Mouse (Mus musculus) thymus, adult 18-20 months (tissue): Measurements from ENCODE around the gene Clasrp.

Source experiments
- DNase-seq, 2 experiments: peaks; one replicate each; pipeline ENCODE4 v3.0.0; 2022; ENCODE audit warnings: mixed read lengths in 2 of 2

Clasrp gene

DNA sequence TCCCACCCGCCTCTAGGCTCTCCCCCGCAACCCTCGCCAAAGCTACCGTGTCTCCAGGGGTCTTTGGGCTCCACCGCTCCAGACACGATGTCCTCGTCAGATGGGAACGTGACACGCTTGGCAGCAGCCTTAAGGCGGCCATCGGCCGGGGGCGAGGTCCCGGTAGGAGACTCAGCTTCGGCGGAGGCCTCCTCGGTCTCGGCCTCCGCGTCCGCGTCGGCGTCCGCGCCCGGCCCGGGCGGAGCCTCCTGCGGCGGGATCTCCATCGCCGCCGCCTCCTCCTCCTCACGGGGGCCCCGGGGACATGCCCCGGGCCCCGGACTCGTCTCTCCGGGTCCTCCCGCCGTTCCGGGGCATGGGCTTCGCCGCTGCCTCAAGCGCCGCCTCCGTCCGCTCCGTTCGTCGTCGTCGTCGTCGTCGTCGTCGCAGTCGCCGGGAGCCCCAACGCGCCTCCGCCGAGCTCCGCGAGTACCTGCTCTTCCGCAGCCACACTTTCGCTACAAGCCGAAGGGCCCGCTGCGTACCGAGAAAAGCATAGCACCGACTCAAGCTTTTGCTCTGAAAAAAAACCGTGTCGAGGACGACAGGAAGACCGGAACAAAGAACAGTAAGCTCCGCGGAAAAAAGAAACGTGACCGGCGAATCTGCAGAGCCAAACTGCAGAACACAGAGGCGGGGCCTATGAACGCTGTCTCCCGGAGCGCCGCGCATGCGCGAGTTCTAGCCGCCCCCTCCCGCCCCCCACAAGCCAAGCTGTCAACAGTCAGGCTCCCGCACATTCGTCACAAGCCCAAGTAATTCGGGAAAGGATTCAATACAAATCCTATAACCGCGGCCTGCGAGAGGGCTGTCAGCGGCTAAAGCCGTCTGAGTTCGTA is 42.3 kb downstream of the Clasrp start:
- DNase-seq: peak; percentile 73 to 74

- no peak for DNase-seq
Observed at GRCm38 (mm10) chr7:19561431-19561764, 42.9 kb downstream of the Clasrp start.

GRCm38 (mm10) chr7:19560491-19561260 is 43.6 kb downstream of the Clasrp start:
- DNase-seq: no peak

DNA sequence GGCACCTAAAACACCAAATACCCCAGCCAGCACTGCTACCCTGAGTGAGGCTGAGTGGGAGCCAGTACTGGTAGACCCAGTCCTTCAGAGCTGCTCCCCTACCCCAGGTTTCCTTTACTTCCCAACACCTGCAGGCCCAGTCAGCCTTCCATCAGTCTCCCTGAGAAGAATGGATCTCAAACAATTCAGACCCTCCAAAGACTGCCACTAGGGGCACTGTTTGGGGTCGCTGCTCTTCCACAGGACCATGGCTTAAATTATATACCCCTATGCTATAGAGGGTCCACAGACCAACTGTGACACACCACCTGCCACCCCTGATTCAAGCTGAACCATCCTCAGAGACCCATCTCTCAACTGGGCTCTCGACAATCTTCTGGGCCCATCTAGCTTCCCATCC is 45.3 kb downstream of the Clasrp start:
- DNase-seq: no peak

GRCm38 (mm10) chr7:19557982-19558900 is 46.0 kb downstream of the Clasrp start:
- no peak for DNase-seq

DNA sequence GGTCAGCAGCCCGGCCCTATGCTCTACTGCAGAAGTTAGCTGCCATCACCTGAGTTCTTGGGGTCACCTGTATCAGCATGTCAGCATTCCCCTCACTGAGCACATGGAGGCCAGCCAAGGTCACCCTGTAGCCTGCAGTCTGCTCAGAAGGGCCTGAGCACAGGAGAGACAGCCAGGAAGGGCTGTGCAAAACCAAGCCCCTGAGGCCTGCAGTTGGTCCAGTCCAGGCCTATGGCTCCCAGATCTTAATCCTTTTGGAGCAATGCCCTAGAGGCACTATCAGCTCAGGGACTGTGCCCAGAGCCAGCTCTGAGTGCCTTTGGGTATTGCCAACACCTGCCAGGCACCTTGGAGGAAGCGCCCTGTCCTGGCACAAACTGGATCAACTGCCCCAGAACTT is 47.2 kb downstream of the Clasrp start:
- no peak for DNase-seq

GRCm38 (mm10) chr7:19554168-19554567 is 50.1 kb downstream of the Clasrp start:
- no peak for DNase-seq

DNA sequence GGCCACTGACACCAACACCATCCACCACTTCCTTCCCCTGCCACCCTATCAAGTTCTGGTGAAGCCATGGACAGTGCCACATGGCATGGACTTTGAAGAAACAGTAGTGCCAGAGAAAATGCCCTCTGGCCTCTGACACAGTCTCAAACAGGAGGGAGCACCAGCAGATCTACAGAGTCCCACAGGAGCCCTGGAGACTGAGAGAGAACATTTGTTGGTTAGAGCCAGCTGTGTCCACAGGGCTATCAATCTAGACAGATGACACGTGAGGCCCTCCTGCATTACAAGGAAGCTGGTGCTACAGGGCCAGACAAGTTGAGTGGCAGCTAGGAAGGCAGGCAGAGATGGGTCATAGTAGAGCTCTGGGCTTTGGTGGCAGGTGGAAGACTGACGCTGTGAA is 51.8 kb downstream of the Clasrp start:
- DNase-seq: no peak

- no peak for DNase-seq
Observed at GRCm38 (mm10) chr7:19551634-19552033, 52.7 kb downstream of the Clasrp start.

- no peak for DNase-seq
Observed at GRCm38 (mm10) chr7:19549394-19549793, 54.9 kb downstream of the Clasrp start.

- DNase-seq: no peak
Observed at GRCm38 (mm10) chr7:19547344-19547969, 56.8 kb downstream of the Clasrp start.

DNA sequence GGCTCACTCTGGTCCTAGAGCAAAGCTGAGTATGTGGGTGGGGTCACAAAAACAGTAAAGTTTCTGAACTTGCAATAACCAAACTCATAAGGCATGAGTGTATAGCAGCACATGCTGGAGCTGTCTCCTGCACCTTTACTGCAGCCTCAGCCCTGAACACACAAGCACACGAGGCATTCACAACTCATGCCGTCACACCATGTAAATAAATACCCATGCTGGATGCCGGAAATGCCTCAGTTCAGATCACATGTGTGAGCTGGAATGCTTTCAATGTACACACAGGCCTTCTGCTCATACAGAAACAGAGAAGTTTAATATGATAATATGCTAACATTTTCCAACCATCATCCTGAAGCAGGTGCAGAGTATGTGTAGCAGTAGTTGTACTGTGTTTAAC is 58.3 kb downstream of the Clasrp start:
- no peak for DNase-seq

DNA sequence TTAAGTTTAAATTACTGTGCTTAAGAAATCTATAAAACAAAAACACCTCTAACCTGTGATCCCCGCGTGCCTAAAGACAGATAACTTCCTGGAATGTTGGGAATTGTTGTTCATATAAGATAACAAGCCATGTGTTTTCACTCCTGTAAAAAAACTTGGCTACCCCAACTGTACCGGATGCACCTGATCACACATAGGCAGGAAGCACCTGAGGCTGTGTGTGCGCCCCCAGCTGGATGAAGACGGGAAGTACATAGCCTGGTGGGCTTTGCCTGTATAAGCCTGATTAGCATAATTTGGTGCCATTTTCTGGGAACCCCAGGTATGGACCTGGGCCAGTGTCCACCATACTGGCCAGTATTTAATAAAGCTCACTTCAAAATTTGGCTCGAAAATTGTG is 60.7 kb downstream of the Clasrp start:
- DNase-seq: peak in 1 of 2 experiments; percentile 45

DNA sequence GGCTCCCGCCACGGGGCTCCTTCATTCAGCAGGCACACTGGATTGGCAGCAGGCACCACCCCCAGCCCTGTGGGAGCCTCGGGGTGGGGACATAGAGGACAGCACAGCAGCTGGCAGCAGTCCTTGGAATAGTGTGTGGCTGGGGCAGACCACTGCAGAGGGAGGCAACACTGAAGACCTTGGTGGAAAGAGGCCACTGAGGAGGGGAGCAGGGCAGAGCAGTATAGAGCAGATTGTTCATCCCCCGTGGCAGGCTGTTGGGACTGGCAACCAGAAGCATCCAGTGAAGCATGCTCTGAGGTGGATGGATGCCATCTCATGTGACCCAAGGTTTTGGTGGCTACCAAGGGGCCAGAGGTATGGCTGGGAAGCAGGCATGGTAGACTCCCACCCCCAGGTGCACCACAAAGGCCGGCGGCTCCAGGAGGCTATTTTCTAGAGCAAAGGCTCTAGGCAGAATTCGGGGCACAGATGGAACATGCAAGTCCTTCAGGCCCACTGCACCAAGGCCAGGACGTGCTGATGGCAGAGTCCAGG is 62.1 kb downstream of the Clasrp start:
- no peak for DNase-seq

- no peak for DNase-seq
Observed at GRCm38 (mm10) chr7:19541681-19542154, 62.6 kb downstream of the Clasrp start.

GRCm38 (mm10) chr7:19540771-19541566 is 63.3 kb downstream of the Clasrp start:
- no peak for DNase-seq

DNA sequence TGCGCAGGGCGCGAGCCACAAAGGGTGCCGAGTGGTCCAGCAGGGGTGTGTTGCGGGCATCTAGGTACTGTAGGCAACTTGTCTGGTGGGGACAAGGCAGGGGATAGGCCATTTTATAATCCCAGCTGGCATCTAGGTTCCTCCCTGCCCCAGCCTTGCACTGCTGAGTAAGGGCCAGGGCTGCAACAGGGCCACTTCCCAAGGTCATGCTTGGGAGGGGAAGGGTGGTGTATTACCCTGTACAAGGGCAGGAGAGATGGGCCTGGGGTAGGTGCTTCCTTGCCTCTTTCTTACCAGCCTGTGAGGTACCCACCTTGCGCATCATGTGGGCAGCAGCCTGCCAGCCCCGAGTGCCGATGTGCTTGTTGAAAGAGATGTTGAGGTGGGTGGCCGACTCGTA is 69.6 kb downstream of the Clasrp start:
- DNase-seq: no peak

- DNase-seq: no peak
Observed at GRCm38 (mm10) chr7:19532240-19532639, 72.0 kb downstream of the Clasrp start.

DNA sequence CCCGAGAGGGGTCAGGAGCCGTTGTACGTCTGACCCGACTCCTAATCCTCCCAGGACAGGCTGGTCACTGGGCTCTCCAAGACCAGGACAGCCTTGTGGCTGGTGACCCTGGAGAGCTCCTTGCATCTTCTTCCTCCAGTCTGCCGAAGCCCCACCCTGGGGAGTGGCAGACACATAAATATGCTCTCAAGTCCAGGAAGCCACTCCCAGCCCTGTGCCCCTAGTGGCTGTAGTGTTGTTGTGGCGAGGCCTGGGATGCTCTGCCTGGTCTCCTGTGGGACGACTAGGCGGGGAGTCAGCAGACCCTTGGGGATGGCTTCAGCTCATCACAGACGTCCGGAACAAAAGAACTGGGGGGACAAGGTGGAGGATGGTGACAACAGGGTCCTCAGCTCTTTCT is 73.2 kb downstream of the Clasrp start:
- no peak for DNase-seq
